Mouse (Mus musculus) left cerebral cortex, adult 6 months (tissue): Measurements from ENCODE around the gene Scn7a. TPM values are rescaled to one million over a fixed set of nuclear protein-coding genes. Genes with fewer than 3 reads are reported as not detected.

Source experiments
- long read RNA-seq, 2 experiments: library from polyadenylated mRNA; unstranded; transcript quantifications; one replicate each; pipeline ENCODE4 v2.0.0; 2019 to 2020
- polyA plus RNA-seq: library from polyadenylated mRNA; unstranded; fragments of <200 nt; fragmentation: Nextera tagmentation; gene quantifications from 2 replicates; pipeline ENCODE4 v1.2.3, GENCODE M21; 2021

Gene Scn7a
- 0.34 and 0.64 TPM in 2 replicates for polyA plus RNA-seq
- long read RNA-seq, experiment 1, partial matches to known transcripts: 0 of 2 reads
- long read RNA-seq, experiment 1, other reads (novel, unspliced or antisense): 2 of 2 reads
- long read RNA-seq, experiment 2: 0 reads

GRCm38 (mm10) chr2:66784765-66785164, at the start of gene Scn7a:
Gene Scn7a (minus strand): TSS chr2:66784914.

GRCm38 (mm10) chr2:66634580-66635359, 149.9 kb downstream of the Scn7a start, which contains the start of gene Scn9a:
Gene Scn9a (minus strand): TSS chr2:66634962.

Other genes starting within 250 kb of the Scn7a start
- 0.23 and 0.32 TPM in 2 replicates for gene Scn9a, start 150.0 kb downstream of the Scn7a start, polyA plus RNA-seq